ENCODE assay signal across 8 mouse cellular contexts in the genomic region with DNA sequence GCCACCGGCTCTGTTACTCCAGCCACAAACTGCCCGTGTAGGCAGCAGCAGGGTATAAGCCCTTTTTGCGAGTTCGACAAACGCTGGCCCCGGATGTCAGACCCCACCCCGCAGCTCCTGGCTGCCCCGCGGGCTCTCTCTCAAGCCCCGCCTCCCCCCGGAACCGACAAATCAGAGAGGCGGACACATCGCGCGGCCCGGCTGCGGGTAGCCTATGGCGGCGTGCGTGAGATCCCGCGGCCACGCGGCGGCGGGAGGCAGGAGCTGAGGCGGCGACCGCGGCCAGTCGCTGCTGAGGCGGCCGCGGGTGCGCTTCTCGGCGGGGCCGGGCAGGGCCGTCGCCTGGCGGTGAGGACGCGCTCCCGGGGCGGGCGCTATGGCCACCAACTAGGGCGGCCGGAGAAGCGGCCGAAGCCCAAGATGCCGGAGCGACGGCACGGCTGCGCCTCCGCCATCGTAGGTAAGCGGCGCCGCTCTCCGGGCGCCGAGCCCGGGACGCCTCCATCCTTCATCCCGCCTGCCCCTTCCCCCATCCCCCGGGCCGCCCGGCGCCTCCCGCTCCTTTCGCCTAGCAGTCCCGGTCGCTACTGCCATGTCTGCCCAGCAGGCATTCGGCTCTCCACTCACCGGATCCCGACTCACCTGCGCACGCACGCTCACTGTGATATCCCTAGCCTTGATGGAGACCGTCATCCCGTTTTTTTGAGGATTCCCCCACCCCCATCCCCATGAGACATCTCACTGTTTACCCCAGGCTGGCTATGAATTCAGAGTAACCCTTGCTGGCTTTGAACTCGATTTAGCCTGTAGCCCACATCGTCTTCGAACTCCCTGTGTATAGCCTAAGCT. TPM values are rescaled to one million over a fixed set of nuclear protein-coding genes. Genes with fewer than 3 reads are reported as not detected.
DNase-seq lines count a peak whose midpoint lies in the region; ATAC-seq lines count a peak whose summit lies in the region.

No protein-coding gene starts in this region.

- peaks cover 30% of the 10 kb centered on the region for H3K4me1 ChIP-seq in megakaryocyte, embryonic 14.5 days

- H3K4me3 ChIP-seq in megakaryocyte, embryonic 14.5 days (replicated peaks) = peak overlapping the region; percentile 93

- DNase-seq in adrenal gland, adult (ENCODE audit: inconsistent age in 2 of 2, low spot score in 1 of 2) = peak; percentile 96 to 99
- peak; percentile 94 for DNase-seq in embryo, embryonic 10 days (ENCODE audit: low spot score)
- DNase-seq in gastrocnemius, postnatal 14 days = peak; percentile 95
- DNase-seq in left cerebral cortex, adult 9 months (ENCODE audit: low spot score in 2 of 2) = peak; percentile 79 to 96
- DNase-seq in right cerebral cortex, adult 2 months (ENCODE audit: low spot score in 2 of 2) = peak; percentile 94 to 95
- DNase-seq in urinary bladder, postnatal 14 days (ENCODE audit: low spot score) = peak; percentile 94

- ATAC-seq in inflammation-experienced regulatory T-cells, adult 6 months = peak; percentile 96

- H3K9me3 ChIP-seq in megakaryocyte, embryonic 14.5 days = peaks cover 14% of the 10 kb centered on the region

- H3K27me3 ChIP-seq in megakaryocyte, embryonic 14.5 days (replicated peaks) = peaks cover 67% of the 10 kb centered on the region

- H3K36me3 ChIP-seq in megakaryocyte, embryonic 14.5 days (replicated peaks; ENCODE audit: low read length) = peaks cover 5% of the 10 kb centered on the region

- intact Hi-C loops in gastrocnemius, postnatal 14 days (cut with DNase I; ENCODE audit: low total_unique reads) = no loop called here

RNA-seq across cellular contexts. Expression of a gene that starts 6.3 kb away (rescaled TPM):
- 10 to 100 TPM; 15.6 to 22.6 TPM for total RNA-seq in gastrocnemius, postnatal 14 days (2021)
- polyA plus RNA-seq in inflammation-experienced regulatory T-cells, adult 6 months (2017; shearing (Covaris generic)) = 1 to 10 TPM; 1.9 to 2.2 (median 2.0) TPM
- polyA plus RNA-seq in megakaryocyte, embryonic 14.5 days (2012; ENCODE audit: insufficient read depth, low replicate concordance) = 1.1 and 6.0 TPM in 2 replicates

RNA-seq across cellular contexts. Expression of a gene that starts 50.3 kb away (rescaled TPM):
- 10 to 100 TPM; 11.1 to 12.6 TPM for total RNA-seq in gastrocnemius, postnatal 14 days (2021)
- 10 to 100 TPM; 58.3 to 70.9 (median 58.4) TPM for polyA plus RNA-seq in inflammation-experienced regulatory T-cells, adult 6 months (2017; shearing (Covaris generic))
- polyA plus RNA-seq in megakaryocyte, embryonic 14.5 days (2012; ENCODE audit: insufficient read depth, low replicate concordance) = 11.4 TPM in 1 of 2 replicates, not detected in the other

RNA-seq across cellular contexts. Expression of a gene that starts 50.4 kb away (rescaled TPM):
- total RNA-seq in gastrocnemius, postnatal 14 days (2021) = 10 to 100 TPM; 12.5 to 15.8 TPM
- polyA plus RNA-seq in inflammation-experienced regulatory T-cells, adult 6 months (2017; shearing (Covaris generic)) = 100 to 1,000 TPM in 2 of 3 experiments, 10 to 100 TPM in 1; 92.0 to 107 (median 100) TPM
- polyA plus RNA-seq in megakaryocyte, embryonic 14.5 days (2012; ENCODE audit: insufficient read depth, low replicate concordance) = 16.1 and 48.0 TPM in 2 replicates

Comparison
In these comparisons a context has a peak if more than half of its experiments do, and no peak if none do; other contexts are left out.
1. Peak in every context shown above with its lines: DNase-seq, ATAC-seq and H3K4me3 ChIP-seq.